Mouse (Mus musculus) telencephalon, adult 2 months (tissue): ENCODE data around the gene Aldoart1.

ENCODE experiments used
- DNase-seq: peaks from one replicate; pipeline ENCODE4 v3.0.0-alpha.2; 2011; ENCODE audit warnings: low read depth, low spot score

The Aldoart1 gene

DNA sequence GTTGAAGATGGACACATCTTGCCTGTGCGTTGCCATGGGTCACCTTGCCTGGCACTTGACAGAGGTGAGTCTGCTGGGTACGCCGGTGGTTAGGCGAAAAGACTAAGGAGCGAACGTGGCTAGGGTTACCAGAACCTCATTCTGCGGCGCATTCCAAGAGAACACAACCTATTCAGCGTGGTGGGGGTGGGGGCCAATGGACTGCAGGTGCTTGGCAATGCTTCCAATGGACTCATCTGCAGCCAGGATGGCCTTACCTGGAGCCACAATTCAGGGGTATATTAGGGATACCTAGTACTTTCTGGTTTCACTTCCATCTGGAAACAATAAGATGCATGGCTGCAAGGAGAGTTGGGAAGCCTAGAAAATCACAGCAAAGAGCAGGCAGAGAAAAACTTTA, at the start of gene Aldoart1:
TSS of gene Aldoart1 (minus strand) at position 101 of the 400 bp plus-strand sequence.
- DNase-seq = no peak

DNA sequence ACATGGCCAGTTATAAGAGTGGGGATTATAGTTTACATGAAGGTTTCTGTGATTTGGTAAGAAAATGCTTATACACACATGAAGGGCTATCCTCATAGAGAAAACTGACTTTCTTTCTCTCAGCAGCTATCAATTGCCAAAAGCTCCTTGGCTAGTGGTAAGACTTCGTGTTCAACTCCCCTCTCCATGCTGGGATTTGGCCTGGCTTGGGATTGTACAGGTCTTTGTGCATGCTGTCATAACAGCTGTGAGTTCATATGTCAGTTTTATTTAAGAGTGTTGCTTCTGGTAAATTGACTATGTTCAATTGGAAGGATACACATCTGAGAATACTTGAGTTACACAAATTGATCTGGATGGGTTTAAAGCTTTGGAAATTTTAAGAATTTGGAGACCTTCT, 49.1 kb upstream of the Aldoart1 start:
- no peak for DNase-seq

DNA sequence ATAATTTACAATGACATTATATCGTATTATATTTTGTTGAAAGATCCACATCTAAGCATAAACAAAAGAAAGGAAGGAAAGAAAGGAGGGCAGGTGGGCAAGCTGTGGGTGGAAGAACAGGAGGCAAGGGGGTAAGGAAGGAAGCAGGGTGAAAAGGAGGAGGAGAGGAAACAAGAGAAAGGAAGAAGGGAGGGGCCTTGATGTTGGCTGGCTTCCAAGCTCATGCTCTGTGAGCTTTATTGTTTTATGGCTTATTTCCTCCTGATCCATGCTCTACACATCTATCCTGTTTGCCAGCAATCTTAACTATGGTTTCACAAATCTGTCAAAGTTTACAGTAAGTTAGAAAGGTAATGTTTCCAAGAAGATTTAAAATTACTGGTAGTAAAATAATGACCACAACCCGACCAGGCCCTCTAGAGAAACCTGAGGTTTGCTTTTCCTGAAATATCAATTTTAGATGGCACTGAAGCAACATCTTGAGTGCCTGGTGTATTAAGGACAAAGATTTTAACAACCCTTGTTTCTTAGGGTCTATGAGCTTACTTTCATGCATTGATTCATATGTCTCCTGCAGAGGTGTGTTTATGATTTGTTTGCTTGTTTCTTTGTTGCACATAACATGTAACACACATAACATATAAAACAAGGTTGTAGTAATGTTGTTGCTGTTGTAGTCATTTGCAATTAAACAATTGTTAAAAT, 13.1 kb upstream of the Aldoart1 start:
- no peak for DNase-seq

DNA sequence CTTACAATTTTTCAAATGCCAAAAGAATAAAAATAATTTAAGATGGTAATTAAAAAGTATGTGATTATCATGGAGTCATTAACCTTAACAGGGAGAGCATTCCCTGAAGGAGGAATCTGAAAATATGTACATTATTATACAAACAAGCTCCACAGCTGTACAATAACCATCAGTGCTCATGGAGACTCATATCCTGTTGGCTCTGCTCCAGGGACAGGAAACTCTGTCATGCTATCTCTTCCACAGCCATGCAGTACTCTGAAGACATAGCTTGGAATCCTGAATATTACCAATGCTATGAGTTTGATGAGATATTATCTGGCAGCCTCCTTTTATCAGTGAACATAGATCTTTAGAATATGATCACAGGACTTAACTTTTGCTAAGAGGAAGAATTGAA, 8.2 kb downstream of the Aldoart1 start:
- no peak for DNase-seq

DNA sequence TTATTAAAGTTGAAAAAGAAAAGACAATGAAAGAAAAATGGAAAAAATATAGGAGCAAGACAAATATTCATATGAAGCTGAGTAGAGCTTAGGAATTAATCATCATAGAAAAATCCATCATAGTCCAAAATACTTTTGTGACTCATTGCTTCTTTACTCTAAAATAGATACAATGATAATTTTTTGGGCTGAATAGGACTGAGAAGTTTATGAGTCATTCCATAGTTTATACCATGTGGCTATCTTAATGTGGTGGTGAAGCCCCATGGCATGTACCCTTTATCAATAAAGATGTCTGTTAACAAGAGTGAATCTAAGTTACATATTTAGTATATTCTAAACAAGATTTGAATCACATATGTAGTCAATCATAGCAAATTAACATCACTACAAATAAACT, 9.4 kb downstream of the Aldoart1 start:
- no peak for DNase-seq

DNA sequence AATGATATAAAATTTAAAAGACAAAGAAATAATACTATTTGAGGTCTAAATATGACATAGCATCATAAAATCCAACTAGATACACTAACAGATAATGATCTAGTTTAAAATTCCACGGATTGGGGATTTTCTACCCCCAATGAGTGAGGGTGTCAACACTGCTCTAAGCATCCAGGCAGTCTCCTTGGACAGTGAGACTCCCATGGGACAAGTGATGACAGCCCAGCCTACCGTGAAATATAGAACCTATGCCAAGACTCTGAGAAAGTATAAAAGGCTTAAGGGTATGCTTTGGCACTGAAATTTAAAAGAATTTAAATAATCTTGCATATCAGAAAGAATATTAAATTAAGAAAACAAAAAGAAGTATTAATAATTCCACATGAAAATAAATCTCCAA, 16.0 kb downstream of the Aldoart1 start:
- no peak for DNase-seq

DNA sequence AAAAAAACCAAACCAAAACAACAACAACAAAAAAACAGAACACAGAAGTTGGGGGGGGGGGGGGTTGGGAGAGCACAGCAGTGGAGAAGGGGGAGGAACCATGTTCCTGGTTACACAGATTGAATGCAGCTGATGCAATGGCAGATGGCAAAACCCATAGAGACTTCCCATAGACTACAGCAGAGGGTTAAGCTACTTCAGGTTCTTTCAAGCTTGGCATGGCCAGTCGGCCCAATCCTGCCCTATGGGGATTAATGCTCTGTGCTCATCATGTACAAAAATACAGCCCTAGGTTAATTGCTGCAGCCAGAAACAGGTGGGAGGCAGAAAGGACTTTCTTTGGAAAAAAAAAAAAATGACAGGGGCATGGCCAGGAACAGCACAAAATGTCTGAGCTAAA, 17.0 kb downstream of the Aldoart1 start:
- DNase-seq = no peak

DNA sequence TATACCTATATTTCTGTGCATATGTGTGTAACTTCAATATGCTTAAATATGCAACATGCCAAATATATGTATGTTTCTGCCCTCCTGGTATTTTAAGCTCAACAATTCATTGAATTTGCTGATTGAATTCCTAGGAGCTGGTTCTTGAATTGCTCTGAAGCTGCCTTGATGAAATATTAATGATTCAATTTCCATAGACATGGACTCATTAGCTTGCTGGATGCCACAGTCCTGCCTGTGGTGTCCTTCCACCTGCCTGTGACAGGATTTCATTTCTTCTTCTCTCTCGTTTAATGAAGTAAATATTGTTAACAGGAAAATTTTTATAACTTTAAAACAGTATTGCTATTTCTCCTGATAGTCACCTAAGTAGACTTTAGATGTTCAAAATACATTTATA, 51.6 kb downstream of the Aldoart1 start:
- DNase-seq = no peak
